Mouse (Mus musculus) left cerebral cortex, adult 11 months (tissue): ENCODE measurements at regions not wholly inside any gene's neighbourhood (a gene's known extent, or its start where the extent isn't known, plus 50 kb on each side); places are given as distances from the start of the nearest gene placed in this dataset.
A peak's percentile ranks its signal among the peaks of the same experiment; 100 is the strongest.

Experiments
- DNase-seq: peaks from one replicate; pipeline ENCODE4 v3.0.0; 2022; ENCODE audit warnings: low spot score

DNA sequence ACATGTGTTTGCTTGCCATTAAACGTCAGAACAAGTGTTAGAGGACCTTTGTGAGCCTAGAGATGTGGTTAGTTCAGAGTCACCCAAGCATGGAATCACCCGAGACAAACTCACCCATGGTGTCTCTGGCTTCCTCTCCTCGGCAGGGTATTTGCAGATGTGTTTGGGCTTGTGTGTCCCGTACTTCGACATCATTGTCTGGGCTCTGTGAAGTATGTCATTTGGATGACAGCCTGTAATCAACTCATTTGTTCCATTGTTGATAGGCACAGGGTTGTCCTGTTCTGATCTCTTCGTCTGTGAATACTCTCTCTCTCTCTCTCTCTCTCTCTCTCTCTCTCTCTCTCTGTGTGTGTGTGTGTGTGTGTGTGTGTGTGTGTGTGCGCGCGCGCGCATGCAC lies 277.8 kb upstream of the Dynlrb2 start:
- no peak for DNase-seq

- no peak for DNase-seq
Observed at GRCm38 (mm10) chr8:116223235-116223634, 281.5 kb upstream of the Dynlrb2 start.

DNA sequence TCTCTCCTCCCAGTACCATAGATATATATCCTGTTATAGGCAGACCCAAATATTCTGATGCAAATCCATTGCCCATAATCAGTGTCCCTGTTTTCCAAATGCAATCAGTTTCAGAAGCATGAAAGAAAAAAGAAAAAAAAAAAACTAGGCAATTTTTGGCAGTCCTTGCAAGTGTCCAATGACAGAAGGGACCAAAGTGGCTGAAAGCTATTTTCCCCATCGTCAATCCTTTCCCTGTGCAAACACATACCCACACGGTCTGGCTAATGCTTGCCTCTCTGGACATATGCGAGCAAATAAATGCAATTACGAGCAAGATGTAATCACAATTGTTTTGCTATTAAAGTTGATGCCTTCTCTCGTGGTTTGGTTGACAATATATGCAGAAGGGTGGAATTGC lies 288.9 kb upstream of the Dynlrb2 start:
- DNase-seq, result no peak

GRCm38 (mm10) chr8:116215286-116215860 lies 289.4 kb upstream of the Dynlrb2 start:
- no peak for DNase-seq

DNA sequence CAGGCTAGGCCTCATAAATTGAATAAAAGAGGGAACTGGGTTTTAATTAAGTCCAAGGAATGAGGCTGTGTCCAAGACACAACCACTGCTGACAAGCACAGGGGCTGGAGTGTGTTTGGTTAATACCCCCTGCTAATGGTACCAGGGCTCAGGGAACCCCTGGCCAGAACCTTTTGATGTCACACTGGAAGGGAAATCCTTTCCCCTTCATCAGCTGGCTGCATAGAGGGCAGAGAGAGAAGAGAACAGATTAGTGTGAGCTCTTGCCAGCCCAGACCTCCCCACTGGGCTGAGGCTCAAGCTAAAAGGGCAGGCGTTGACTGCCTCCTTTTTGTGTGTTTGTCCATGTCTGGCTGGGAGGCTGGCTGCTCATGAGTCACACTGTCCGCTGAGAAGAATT lies 301.1 kb upstream of the Dynlrb2 start:
- no peak for DNase-seq

DNA sequence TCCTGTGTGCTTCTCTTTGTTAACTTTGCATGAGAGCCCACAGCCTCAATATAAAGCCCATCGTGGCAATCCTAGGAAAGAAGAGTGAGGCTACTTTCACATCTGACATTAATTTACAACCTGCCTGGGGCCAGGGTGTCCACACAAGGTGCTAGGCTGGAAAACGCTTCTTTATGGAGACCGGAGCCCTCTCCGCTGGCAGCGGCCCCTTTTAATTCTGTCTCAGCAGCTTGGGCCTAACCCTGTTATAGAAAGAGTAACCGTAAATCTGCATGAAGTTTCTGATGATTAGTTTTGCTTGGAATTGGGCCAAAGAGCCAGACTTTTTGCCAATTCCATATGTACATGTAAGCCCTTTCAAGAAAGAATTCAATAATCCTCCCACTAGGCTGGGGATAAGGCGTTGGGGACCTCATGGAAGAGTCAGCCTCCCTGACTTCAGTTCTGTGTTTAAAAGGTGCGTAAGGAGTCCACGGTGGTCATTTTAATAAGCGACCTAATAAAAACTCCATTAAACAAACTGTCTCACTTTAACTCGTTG lies 304.2 kb upstream of the Dynlrb2 start:
- no peak for DNase-seq

DNA sequence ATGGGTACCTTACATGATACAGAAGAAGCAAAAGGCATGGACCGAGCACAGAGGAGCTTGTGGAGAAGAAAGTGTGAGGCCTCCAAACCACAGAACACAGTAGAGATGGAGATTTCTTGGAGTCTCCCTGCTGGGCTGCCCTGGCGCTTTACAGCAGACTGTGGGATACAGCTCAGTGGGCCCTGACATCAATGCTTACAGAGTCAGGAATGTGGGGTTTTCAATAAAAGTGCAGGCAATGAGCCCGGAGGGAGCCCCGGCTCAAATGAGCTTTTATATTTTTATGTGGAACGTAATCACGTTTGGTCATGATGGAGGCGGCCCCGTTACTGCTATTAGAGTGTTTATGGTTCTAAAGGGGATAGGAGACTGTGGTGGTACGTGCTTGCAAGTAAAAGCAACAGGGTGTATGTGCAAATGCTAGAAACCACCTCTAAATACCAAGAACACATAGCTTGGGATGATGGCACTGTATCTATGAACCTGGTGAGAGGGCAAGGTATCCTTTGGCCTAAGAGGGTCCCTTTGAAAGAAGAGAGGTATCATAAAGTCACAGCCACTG lies 308.1 kb upstream of the Dynlrb2 start:
- no peak for DNase-seq

- no peak for DNase-seq
Observed at GRCm38 (mm10) chr8:116192096-116192495, 312.7 kb upstream of the Dynlrb2 start.

DNA sequence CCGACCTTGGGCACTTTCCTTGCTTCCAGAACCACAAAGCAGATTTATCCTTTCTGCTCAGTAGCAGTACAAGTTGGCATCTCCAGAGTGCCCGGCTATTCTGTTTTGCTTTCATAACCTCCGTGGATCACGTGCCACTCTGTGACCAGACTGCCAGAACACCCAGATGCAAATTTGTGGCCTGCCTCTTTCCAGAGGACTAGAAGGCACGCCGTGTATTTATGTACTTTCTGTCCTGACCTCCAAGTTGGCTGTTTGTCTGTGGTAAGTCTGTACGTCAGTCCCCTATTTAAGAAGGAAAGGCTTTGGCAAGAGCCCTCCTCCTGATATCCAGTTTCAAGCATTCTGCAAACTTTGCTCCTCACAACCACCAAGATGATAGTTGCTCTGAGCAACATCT lies 319.6 kb upstream of the Dynlrb2 start:
- no peak for DNase-seq

- no peak for DNase-seq
Observed at GRCm38 (mm10) chr8:116184241-116184640, 320.5 kb upstream of the Dynlrb2 start.

GRCm38 (mm10) chr8:116177946-116178345 lies 326.8 kb upstream of the Dynlrb2 start:
- no peak for DNase-seq

DNA sequence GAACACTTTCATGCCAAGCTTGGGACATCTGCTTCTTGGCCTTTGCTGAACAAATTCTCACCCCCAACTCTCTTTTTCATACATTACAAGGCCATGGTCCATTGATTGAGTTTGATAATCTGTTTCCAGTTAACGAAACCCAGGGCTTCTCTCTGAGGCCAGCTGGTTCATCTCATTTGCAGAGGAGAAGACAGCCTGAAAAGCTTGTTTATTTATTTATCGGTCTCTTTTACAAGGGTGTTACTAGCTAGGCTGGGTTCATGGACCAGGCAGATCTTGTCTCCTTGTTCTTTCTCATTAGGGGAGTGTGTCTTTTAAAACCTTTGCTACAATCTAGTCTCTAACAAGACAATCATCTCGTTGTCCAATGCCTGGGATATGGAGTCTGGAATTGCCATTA lies 329.9 kb upstream of the Dynlrb2 start:
- DNase-seq, result no peak

GRCm38 (mm10) chr8:116173961-116174360 lies 330.8 kb upstream of the Dynlrb2 start:
- no peak for DNase-seq

DNA sequence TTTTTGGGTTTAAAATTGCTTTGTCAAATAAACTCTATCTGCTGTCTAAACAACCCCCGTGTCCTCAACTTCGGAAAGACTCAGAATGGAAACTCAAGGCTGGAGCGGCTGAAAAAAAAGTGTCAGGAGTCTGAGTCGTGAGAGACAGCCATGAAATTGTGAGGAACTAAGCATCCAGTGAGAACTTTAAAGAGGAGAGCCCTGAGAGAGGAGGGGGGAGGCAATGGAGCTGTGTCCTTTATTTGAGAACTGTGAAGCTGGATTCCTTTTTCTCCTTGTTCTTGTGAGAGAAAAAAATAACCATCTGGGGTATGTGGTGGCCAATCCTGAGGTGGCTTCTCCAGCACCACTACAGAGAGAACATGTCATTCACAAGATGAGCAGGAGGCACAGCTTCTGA lies 336.9 kb upstream of the Dynlrb2 start:
- DNase-seq, result no peak

- DNase-seq, result no peak
Observed at GRCm38 (mm10) chr8:116164989-116165299, 339.8 kb upstream of the Dynlrb2 start.

- DNase-seq, result no peak
Observed at GRCm38 (mm10) chr8:116164190-116164988, 340.4 kb upstream of the Dynlrb2 start.

DNA sequence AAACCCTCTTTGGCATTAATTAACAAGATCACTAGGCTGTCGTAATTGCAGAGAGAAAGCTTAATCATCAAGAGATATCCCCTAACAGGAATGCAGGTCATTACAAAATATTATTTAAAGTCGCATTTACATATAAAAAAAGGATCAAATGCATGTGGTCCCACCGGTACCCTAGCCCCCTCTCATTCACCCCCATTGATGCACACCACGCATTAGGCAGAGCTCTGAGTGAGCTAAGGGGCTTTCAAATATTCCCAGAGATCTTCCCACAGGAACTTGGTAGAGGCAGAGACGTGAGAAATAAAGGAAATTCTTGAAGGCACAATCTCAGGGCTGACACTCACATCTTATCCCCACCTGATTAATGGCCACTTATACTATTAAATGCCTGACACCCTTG lies 343.8 kb upstream of the Dynlrb2 start:
- DNase-seq, result no peak

DNA sequence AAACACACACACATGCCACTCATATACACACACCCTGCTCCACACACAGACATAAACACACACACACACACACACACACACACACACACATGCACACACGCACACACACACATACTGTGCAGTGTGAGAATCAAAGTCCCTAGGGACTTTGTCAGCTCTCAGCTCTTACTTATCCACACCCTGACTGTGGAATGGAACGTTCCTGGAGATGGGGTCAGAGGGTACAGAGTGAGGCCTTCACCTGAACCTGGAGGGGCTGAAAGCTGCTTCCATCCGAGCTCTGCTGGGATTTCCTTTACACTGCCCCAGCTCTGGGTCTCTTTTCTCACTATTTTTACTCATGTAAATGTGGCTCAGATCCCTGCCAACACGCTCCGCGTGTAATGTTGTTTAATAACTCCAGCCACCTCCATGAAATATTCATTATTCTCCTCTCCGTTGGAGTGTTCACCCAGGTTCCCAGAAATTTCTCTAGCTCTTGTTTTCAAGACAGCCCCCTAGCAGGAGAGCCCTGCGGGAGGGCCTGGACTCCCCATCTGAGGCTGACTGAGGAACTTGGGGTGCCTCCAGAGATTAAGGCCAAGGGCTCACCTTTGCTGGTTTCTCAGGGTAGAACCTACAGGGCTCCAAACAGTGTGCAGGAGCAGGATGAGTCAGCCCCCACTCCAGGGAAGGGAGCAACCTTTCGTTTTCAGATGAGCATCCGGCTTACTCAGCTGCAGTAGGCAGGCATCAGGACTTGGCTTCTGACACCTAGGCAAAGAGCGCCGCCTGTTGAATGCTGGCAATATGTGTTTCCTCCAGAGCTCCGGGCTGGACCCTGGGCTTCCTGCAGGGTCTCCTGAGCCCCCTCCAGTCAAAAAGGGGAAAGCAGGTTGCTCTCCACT lies 360.8 kb upstream of the Dynlrb2 start:
- DNase-seq, result peak; percentile 42

- no peak for DNase-seq
Observed at GRCm38 (mm10) chr8:116141363-116141762, 363.4 kb upstream of the Dynlrb2 start.

DNA sequence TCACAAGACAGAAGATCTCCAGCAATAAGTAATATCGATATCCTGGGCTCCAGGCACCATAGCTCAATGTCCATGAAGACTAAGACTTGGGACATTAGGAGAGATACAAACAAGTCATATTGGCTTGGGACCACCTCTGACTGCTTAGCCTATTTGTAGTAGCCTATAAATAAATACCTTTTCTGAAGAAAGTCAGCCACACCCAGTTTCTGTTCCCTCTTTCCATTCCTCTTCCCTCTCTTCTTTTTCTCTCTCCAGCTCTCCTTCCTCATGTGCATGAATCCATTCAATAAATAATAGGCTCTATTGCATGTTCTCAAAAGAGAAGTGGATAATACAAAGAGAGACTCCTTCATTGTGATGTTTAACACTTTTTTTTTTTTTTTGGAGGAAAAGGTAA lies 364.8 kb upstream of the Dynlrb2 start:
- no peak for DNase-seq

DNA sequence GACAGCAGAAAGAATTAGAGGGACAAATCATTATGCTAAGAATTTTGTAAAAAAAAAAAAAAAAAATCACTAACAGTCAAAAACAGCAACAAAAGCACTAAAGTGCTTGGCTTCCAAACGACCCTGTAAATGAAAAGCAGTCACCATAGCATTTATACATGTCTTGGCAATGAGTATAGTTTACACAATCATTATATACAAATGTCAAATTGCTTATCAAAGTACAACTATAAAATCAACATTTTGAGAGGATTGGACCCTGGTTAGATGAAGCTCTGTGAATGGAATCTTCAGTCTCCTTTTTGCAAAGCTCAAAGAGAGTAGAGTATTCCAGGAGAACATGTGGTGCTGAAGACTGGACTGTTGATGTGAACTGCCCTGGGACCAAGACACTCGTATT lies 367.0 kb upstream of the Dynlrb2 start:
- DNase-seq, result no peak

DNA sequence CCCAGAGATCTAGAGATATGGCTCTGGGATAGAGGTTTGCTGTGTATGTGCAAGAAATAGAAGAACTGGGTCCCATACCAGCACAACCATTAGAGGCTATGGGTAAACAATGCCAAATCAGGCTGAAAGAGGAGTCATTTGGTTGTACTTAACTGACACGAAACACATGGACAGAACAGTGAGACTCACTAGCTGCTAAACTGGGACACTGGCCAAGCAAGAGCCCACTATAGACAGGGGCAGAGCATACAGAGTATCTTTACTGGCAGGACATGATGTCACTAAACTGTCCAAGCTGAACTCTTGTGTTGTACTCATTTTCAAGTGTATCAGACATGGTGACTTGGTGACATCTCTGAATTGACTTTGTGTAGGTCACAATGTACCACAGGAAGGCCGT lies 371.3 kb upstream of the Dynlrb2 start:
- no peak for DNase-seq

GRCm38 (mm10) chr8:116133084-116133483 lies 371.7 kb upstream of the Dynlrb2 start:
- no peak for DNase-seq
